Mouse (Mus musculus) testis, adult 2 months (tissue): Measurements from ENCODE around the gene Rtl6.

ENCODE experiments used
- CTCF ChIP-seq: fragments of 200-500 bp; IDR thresholded peaks from 2 replicates; pipeline ENCODE4 v1.5.1; 2012; ENCODE audit warnings: low read depth, mild to moderate bottlenecking, inconsistent platforms, low read length, moderate library complexity; ENCODE audit not compliant: control insufficient read depth, insufficient read depth, insufficient replicate concordance
- POLR2A ChIP-seq: fragments of 200-500 bp; IDR thresholded peaks from 2 replicates; pipeline ENCODE4 v1.6.1; 2012; ENCODE audit warnings: low read depth, mild to moderate bottlenecking, inconsistent platforms, low read length, moderate library complexity; ENCODE audit not compliant: control insufficient read depth

GRCm38 (mm10) chr15:84597021-84597420 lies 39.4 kb upstream of the Rtl6 start:
- TF ChIP-seq CTCF (no peak), POLR2A (no peak)
